Mouse (Mus musculus): Measurements from ENCODE around the gene Iqgap2. TPM values are rescaled to one million over a fixed set of nuclear protein-coding genes. Genes with fewer than 3 reads are reported as not detected.
A peak's percentile ranks its signal among the peaks of the same experiment; 100 is the strongest.

Iqgap2 gene
- polyA plus RNA-seq, 1 experiment from 2014 or later = 9.8 TPM

DNA sequence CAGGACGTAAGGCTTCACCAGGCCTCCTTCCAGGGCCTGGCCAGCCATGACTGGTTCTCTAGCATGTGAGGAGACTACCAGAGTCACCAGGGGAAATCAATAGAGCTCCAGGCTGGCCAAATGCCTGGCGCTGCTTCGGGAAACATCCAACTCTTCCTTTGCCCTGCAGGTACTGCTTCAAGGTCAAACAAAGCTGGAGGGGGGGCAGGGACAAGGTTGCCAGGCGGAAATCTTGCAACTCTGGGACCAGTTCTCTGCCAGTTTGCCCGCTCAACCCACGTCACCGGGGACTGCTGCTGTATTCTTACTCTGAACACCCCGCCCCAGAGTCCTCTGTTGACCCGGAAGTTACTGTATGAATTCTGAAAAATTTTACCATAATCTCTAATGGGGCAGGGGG is 18.5 kb upstream of the Iqgap2 start:
- H3K4me3 ChIP-seq (ENCODE audit: low read depth, low read length) = no peak overlapping the region
- no peaks in the 10 kb centered on the region for H3K4me1 ChIP-seq (ENCODE audit: insufficient read depth)
- ATAC-seq (ENCODE audit: insufficient read depth) (no peak), DNase-seq (no peak)
- no peak overlapping the region for H3K4me2 ChIP-seq
- no peaks in the 10 kb centered on the region for H3K9me3 ChIP-seq (ENCODE audit: low read depth, low read length)
- no peak for TF ChIP-seq CTCF (IDR thresholded peaks at IDR 0.05; ENCODE audit: low read depth)
- no peak overlapping the region for H3K9ac ChIP-seq
- H3K27ac ChIP-seq (ENCODE audit: low read depth) = no peak overlapping the region
- 76% methylated on average over 9 of the region's 9 CpGs for WGBS
- H3K36me3 ChIP-seq (ENCODE audit: insufficient read depth) = no peaks in the 10 kb centered on the region
- no peaks in the 10 kb centered on the region for H3K27me3 ChIP-seq (ENCODE audit: insufficient read depth, low read length)

DNA sequence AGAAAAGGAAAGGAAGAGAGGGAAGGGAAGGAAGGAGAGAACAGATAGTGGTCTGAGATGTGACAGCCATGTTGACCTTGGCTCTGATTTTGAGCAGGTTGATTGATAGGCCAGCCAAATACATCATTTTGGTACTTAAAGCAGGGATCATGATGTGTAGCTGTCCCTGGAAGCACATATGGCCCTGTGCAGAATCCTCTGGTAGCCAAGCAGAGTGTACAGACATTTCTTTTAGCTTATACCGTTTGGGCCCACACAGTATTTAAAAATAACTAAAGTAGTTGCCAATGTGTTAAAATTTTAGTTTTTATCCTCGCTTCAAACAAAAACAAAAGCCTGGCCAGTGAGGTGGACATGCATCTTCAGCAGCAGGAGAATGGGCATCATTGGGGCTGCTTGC is 17.5 kb upstream of the Iqgap2 start:
- ATAC-seq (ENCODE audit: insufficient read depth) (no peak), DNase-seq (no peak)
- no peaks in the 10 kb centered on the region for H3K27me3 ChIP-seq (ENCODE audit: insufficient read depth, low read length)
- no peak overlapping the region for H3K27ac ChIP-seq (ENCODE audit: low read depth)
- 71% methylated on average over 2 of the region's 2 CpGs for WGBS
- no peaks in the 10 kb centered on the region for H3K36me3 ChIP-seq (ENCODE audit: insufficient read depth)
- H3K9ac ChIP-seq = no peak overlapping the region
- H3K9me3 ChIP-seq (ENCODE audit: low read depth, low read length) = no peaks in the 10 kb centered on the region
- H3K4me1 ChIP-seq (ENCODE audit: insufficient read depth) = no peaks in the 10 kb centered on the region
- TF ChIP-seq CTCF (IDR thresholded peaks at IDR 0.05; ENCODE audit: low read depth) = no peak
- H3K4me3 ChIP-seq (ENCODE audit: low read depth, low read length) = no peak overlapping the region
- no peak overlapping the region for H3K4me2 ChIP-seq

DNA sequence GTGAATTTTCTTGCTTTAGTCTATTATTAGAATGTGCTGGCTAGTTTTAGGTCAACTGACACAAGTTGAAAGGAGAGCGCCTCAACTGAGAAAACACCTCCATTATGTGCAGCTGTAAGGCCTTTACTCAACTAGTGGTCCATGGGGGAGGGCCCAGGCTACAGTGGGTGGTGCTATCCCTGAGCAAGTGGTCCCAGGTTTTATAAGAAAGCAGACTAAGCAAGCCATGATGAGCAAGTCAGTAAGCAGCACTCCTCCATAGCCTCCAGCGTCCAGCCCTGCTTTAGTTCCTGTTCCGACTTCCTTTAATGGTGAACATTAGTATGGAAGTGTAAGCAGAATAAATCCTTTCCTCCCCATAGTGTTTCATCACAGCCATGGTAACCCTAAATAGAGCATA is 11.0 kb upstream of the Iqgap2 start:
- no peak for DNase-seq
- H3K4me3 ChIP-seq (ENCODE audit: low read depth, low read length) = no peak overlapping the region
- WGBS = 93% methylated on average over 3 of the region's 3 CpGs

DNA sequence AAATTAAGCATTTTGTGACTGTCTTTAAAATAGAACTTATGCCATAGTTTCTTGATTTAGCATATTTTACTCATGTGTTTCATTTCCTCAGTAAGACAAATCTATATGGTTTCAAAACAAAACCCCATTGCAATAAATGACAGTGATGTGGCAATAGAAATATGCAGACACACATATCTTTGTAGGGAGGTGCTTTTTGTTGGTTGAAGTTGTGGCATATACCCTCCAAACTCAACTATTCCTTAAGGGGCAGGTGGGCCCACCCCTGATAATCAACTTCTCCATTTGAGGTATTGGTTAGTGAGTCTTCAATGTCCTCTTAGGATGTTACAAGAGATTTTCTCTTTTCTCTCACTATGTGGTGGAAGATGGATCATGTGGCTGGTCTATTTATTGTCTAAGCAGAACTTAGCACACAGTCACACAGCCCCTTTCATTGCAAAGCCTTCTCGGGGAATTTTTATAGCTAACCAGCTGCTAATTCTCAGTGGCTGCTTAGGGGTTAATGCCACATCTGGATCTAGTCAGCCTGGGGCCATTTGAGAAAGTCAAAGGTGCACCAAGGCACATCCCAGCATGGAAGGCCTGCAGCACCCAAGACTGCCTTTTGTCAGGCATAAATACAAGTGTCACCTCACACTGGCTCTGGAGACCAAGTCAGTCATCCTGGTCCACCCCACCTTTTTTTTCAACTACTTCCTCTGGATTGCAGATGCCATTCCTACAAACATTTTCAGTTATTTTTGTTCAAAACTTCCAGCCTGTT is 8.3 kb upstream of the Iqgap2 start:
- Histone ChIP-seq H3K27ac (ENCODE audit: low read depth) (no peak overlapping the region), H3K9me3 (ENCODE audit: low read depth, low read length) (no peaks in the 10 kb centered on the region), H3K4me1 (ENCODE audit: insufficient read depth) (no peaks in the 10 kb centered on the region), H3K36me3 (ENCODE audit: insufficient read depth) (no peaks in the 10 kb centered on the region), H3K27me3 (ENCODE audit: insufficient read depth, low read length) (no peaks in the 10 kb centered on the region), H3K4me3 (ENCODE audit: low read depth, low read length) (no peak overlapping the region), H3K9ac (no peak overlapping the region), H3K4me2 (no peak overlapping the region)
- DNase-seq = no peak
- ATAC-seq (ENCODE audit: insufficient read depth) = no peak
- no peak for TF ChIP-seq CTCF (IDR thresholded peaks at IDR 0.05; ENCODE audit: low read depth)
- 19% methylated on average over 1 of the region's 1 CpGs for WGBS

More for the DNA sequence above, 11.0 kb upstream of the Iqgap2 start:
- Histone ChIP-seq H3K4me2 (no peak overlapping the region), H3K4me1 (ENCODE audit: insufficient read depth) (no peaks in the 10 kb centered on the region), H3K27me3 (ENCODE audit: insufficient read depth, low read length) (no peaks in the 10 kb centered on the region), H3K27ac (ENCODE audit: low read depth) (no peak overlapping the region), H3K9me3 (ENCODE audit: low read depth, low read length) (no peaks in the 10 kb centered on the region), H3K36me3 (ENCODE audit: insufficient read depth) (no peaks in the 10 kb centered on the region), H3K9ac (no peak overlapping the region)
- no peak for ATAC-seq (ENCODE audit: insufficient read depth)
- no peak for TF ChIP-seq CTCF (IDR thresholded peaks at IDR 0.05; ENCODE audit: low read depth)

DNA sequence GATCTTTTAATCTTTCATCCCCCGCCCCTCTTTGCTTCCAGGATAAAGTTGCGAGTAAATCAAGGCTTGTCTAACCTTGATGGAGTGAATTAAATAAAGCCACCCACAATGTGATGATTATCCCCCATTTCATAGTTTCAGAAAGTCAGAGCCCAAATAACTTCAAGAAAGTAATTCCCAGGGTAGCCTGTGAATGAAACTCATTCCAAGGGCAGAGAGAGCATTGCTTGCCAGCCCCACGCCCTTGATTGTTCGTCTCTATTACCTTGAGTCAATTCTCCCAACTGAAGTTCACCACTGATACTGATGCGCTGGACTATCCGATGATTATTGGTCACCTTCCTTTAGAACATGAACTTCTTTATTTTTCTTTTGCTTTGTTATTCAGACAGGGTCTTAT is 4.8 kb upstream of the Iqgap2 start:
- no peak for ATAC-seq (ENCODE audit: insufficient read depth)

DNA sequence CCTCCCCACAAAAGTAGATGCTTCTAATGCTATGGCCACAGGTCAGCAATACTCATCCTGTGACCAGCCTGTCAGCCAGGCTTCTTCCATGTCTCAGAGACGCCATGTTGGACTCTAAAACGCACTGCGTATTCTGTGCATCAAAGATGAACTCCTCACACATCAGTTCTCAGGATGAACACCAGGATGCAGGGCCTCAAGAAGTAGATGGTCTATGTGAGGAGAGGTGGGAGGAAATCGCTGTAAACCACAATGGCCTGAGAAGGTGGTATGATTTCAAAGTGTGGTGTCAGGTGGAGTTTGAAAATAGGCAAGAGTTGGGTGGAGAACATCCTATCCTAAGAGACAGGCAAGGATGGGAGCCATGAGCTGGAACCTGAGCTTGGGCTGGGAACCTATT is 1.4 kb upstream of the Iqgap2 start:
- Histone ChIP-seq H3K27ac (ENCODE audit: low read depth) (no peak overlapping the region), H3K9ac (no peak overlapping the region), H3K36me3 (ENCODE audit: insufficient read depth) (no peaks in the 10 kb centered on the region), H3K4me1 (ENCODE audit: insufficient read depth) (peaks cover 4% of the 10 kb centered on the region; the same call in 1 of the 2 replicates), H3K4me2 (no peak overlapping the region), H3K27me3 (ENCODE audit: insufficient read depth, low read length) (no peaks in the 10 kb centered on the region), H3K9me3 (ENCODE audit: low read depth, low read length) (no peaks in the 10 kb centered on the region), H3K4me3 (ENCODE audit: low read depth, low read length) (no peak overlapping the region)
- ATAC-seq (ENCODE audit: insufficient read depth) = no peak
- WGBS = 95% methylated on average over 4 of the region's 4 CpGs
- TF ChIP-seq CTCF (IDR thresholded peaks at IDR 0.05; ENCODE audit: low read depth) = no peak
- no peak for DNase-seq

More for the DNA sequence above, 4.8 kb upstream of the Iqgap2 start:
- Histone ChIP-seq H3K36me3 (ENCODE audit: insufficient read depth) (no peaks in the 10 kb centered on the region), H3K9me3 (ENCODE audit: low read depth, low read length) (no peaks in the 10 kb centered on the region), H3K4me3 (ENCODE audit: low read depth, low read length) (no peak overlapping the region), H3K4me1 (ENCODE audit: insufficient read depth) (0 out of 2 replicates have a peak, but pooled peaks cover 4% of the 10 kb centered on the region), H3K9ac (no peak overlapping the region), H3K4me2 (no peak overlapping the region), H3K27me3 (ENCODE audit: insufficient read depth, low read length) (no peaks in the 10 kb centered on the region), H3K27ac (ENCODE audit: low read depth) (no peak overlapping the region)
- WGBS = 75% methylated on average over 6 of the region's 6 CpGs
- no peak for DNase-seq
- no peak for TF ChIP-seq CTCF (IDR thresholded peaks at IDR 0.05; ENCODE audit: low read depth)

DNA sequence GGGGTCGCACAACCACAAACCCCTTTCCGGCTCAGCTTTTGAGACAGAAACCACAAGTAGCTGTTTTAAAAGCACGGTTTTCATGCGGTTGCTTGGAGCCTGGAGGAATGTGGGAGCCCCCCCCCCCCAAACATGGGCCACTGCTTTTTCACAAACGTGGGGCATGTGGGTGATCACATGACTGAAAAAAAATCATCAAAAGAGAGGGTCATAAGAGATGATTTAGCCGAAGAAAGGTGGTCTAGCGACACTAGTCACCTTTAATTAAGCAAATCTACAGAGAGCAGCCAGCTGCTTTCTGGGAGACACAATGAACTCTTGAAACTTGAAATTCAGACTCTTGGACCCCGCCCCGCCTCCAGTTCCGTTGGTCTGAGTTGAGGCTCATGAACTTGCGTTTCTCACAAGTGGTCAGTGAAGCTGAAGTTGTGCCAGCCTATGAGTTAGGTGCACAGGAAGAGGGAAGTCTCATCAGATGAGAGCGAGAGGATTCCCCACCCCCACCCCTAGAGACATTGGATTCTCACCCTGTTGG is 956 bp upstream of the Iqgap2 start:
- ATAC-seq (ENCODE audit: insufficient read depth) = no peak
- peak; percentile 28 for DNase-seq
- TF ChIP-seq CTCF (IDR thresholded peaks at IDR 0.05; ENCODE audit: low read depth) = no peak
- no peaks in the 10 kb centered on the region for H3K9me3 ChIP-seq (ENCODE audit: low read depth, low read length)
- H3K9ac ChIP-seq = peak overlapping the region; percentile 69
- H3K27ac ChIP-seq (ENCODE audit: low read depth) = no peak overlapping the region
- H3K27me3 ChIP-seq (ENCODE audit: insufficient read depth, low read length) = no peaks in the 10 kb centered on the region
- H3K36me3 ChIP-seq (ENCODE audit: insufficient read depth) = no peaks in the 10 kb centered on the region
- H3K4me1 ChIP-seq (ENCODE audit: insufficient read depth) = peaks cover 4% of the 10 kb centered on the region; the same call in 1 of the 2 replicates
- peak overlapping the region; percentile 81 for H3K4me2 ChIP-seq
- 21% methylated on average over 12 of the region's 12 CpGs for WGBS
- H3K4me3 ChIP-seq (ENCODE audit: low read depth, low read length) = peak overlapping the region; percentile 72

All from lung, embryonic 14.5 days (tissue).